Mouse (Mus musculus) cerebellum, postnatal 14 days (tissue): ENCODE results near the gene Maats1.
A peak's percentile ranks its signal among the peaks of the same experiment; 100 is the strongest.

Experiments
- DNase-seq, 2 experiments: peaks; one replicate each; pipeline ENCODE4 v3.0.0; 2021; ENCODE audit warnings: mixed read lengths in 2 of 2

Maats1 gene

DNA sequence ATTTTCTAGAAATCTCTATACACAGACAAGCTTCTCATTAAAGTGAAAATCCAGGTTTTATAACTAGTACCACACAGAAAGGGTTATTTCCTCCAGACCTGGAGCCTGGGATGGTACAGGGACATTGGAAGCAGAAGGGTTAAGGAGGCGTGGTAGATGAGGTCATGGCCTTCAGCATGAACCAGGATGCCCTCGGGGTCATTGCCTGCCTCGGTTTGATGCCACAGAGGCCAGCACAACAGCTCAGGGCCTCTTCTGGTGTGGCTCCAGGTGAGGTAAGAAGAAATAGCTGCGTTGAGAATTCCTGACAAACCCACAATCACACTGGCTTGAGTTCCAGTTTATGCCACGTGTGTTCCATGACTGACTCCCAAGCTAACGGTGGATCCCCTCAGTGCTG is 53.1 kb downstream of the Maats1 start:
- DNase-seq: no peak

DNA sequence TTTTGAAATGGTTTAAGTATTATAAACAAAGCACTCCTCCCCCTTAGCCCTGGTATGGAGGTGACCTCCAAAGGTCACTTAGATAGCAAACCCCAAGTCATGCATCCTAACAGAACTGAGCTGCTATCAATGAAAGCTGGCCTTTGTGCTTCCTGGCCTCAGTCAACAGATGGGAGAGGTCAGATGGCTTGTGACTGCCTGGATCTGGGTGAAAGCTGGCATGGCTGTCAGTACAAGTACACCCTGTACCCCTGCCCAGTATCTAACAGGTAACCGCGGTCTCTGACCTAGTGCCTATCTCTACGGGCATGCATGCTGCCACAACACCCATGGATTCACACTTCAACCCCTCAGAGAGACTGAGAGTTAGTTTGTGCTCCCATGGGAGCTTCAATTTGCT is 54.2 kb downstream of the Maats1 start:
- DNase-seq: no peak

DNA sequence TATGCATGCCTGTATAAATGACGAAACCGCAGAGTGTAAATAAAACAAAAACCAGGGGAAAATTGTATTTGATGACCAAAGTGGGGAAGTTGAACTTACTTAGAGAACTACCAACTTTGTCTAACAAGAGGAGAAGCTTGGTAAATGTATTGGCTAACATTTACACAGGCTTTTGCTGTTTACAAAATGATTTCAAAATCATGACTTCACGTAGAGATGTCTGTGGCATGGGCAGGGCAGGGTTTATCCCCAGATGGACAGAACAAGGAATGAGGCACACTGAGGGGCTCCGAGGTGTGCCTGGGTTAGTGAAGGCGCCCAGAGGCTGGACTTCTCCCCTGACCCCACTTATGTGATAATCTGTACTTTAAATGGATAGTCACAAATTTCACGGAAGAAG is 54.6 kb downstream of the Maats1 start:
- DNase-seq: no peak

DNA sequence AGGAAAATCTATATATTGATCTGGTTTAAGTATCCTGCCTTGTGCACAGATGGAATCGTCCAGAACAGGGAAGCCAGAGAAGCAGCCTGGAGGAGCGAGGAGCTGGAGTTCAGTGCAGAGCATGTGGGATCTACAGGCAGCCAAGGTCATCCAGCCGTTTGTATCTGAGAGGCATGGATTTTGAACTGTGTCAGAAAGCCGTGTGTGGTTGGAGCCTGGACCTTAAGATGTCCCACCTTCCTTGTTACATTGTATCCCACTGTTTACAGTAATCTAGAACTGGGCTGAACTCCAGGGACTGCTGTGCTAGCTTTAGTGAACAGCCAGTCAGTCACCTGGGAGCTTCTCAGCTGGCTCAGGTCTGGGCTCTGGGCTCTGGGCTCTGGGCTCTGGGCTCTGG is 55.4 kb downstream of the Maats1 start:
- no peak for DNase-seq

DNA sequence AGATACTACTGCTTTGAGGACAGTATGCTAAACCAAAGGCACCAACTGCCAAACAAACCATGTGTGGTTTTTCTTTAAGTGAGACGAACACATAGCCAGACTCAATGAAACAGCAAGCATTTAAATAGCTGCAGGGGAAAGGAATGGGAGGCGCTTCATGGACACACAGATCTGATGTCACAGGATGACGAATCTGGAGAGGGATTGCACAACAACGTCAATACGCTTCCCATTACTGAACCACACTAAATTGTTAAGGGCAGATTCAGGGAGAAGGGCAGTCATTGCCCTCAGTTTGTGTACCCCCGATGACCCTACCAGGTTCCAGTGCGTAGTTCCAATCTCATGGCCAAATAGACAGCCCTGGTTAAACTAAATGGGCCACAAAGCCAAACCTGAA is 56.1 kb downstream of the Maats1 start:
- DNase-seq: no peak

DNA sequence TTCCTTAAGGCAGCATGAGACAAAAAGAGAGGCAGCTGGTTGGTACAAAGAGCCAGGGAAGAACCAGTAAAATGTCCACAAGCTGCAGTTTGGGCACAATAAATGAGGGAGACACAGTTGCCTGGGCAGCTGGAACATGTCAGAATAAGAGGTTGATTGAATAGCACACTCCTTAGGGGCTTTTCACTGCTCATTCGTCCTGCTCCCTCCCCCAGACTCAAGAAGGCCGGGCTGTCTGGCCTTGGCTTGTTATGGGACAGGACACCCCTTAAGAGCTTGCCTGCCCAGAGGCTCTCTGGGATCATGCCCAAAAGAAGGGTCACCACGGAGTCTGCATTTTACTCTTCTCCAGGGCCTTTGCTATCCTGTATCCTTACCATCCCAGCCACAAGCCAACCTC is 58.6 kb downstream of the Maats1 start:
- no peak for DNase-seq

DNA sequence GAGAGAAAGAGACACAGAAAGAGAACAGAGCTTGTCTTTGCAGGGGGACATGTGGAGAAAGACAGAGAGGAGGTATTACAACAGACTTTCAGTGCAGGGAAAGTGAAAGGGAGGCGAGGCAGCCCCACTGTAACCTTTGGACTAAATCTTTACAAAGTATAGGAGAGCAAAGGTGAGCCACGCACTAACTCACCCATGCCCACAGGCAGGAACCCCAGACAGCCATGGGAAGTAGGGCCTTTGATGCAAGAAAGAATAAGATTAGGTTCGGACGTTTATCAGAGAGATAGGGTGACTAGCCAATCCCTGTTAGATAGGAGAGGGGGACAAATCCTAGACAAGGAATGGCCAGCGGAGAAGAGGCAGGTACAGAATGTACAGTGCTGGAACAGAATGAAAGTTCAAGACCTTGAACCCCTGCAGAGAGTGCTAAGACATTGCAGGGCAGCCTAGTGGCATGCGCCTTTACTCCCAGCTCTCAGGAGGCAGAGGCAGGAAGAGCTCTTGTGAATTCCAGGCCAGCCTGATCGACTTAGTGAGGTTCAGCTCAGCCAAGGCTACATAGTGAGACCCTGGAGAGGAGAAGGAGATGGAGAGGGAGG is 59.3 kb downstream of the Maats1 start:
- DNase-seq: no peak

DNA sequence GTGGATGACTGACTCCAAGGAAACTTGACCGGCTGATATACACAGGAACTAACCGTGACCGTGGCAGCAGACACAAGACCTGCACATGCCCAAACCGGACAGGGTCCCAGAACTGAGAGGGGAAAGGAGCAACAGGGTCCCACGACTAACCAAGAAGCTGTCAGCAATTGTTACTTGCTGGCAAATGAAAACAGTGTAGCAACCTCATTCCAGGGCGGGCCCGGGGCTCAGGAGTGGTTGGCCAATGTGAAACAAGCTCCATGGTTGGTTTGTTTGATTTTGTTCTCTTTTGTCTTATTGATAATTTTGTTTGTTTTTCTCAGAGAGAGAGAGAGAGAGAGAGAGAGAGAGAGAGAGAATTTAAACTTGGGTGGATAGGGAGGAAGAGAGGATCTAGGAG is 61.0 kb downstream of the Maats1 start:
- no peak for DNase-seq

DNA sequence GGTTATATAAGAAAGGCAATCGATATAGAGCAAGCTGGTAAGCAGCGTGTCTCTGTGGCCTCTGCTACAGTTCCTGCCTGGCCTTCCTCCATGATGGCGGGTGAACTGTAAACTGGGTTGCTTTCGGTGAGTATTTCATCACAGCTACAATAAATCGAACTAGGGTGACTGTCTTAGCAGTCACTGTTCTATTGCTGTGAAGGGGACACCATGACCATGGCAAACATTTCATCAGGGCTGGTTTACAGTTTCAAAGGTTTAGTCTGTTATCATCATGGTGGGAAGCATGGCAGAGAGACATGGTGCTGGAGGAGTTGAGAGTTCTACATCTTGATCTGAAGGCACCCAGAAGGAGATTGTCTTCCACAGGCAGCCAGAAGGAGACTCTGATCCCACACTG is 62.1 kb downstream of the Maats1 start:
- no peak for DNase-seq

DNA sequence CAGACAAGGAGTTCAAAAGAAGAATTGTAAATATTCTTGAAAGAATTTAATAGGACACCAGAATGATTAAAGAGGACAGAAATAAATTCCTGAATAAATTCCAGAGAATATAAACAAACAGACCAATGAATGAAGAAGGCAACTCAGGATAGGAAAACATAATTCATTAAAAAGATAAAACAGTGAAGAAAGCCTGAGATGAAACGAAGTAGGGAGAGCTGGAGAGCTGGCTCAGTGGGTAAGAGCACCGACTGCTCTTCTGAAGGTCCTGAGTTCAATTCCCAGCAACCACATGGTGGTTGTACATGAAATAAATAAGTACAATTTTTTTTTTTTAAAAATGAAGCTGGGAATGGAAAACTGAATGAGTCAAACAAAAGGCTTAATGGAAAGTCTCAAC is 67.2 kb downstream of the Maats1 start:
- DNase-seq: no peak

DNA sequence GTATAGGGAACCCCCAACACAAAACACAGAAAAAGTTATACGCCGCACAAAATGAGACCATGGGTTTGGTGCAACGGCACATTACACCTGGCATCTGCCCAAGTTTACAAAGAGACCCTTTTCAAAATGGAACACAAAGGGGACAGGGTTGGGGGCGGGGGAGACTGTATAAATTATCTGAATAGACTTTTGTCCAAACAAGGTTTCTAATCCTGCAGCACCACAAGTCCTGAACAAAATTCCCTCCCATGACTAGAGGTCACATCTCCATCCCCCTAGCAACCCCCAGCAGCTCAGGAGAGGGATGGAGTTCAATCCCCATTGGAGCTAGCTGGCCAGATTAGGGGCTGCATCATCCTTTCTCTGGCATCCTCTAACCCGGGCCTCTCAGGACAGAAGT is 69.5 kb downstream of the Maats1 start:
- DNase-seq: no peak

DNA sequence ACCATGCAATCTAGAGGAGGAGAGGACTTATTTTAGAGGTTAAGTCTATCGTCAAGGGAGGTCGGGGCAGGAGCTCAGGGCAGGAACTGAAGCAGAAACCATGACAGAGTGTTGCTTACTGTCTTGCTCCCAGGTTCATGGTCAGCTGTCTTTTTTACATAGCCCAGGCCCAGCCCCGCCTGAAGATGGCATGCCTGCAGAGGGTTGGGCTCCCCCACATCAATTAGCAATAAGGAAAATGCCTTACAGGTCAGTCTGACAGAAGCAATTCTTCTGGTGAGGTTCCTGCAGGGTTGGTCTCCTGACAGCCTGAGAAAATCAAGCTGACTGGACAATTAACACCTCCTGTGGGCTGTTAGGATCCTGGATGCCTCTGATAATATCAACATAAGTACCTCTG is 70.3 kb downstream of the Maats1 start:
- DNase-seq: no peak

DNA sequence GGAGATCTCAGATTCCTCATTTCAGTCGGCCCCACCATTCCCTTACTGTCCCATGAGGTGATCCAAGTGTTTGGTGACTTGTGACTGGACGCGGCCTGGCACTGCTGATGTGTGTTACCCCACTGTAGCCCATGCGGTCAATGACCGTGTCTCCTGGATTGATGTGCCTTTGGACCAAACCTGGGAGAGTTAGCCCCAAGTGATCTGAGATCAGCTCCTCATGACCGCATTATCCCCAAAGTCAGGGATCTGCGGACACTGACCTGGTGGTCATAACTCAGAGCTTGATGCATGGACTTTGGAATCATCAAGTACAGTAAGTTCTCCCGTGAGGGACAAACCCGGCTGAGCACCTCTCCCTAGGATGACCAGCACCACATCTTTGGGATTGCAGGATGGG is 86.0 kb downstream of the Maats1 start:
- DNase-seq: no peak

DNA sequence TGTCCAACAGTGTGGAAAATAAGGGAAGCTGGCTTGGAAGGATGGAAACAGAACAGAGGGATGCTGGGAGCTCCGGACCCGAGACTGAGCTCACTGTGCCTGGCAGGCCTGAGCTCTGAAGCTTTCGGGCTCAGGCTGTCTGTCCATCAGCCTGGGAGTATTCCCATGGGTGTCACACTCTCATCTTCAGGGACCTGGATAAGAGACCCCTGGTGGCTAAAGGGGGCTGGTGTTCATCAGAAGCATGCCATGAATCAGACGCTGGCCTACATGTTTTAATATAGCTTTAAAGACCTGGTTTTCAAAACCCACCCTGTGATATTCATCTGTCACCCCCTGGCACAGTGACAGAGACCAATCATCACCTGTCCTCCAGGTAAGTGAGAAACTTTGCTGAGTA is 86.8 kb downstream of the Maats1 start:
- no peak for DNase-seq

DNA sequence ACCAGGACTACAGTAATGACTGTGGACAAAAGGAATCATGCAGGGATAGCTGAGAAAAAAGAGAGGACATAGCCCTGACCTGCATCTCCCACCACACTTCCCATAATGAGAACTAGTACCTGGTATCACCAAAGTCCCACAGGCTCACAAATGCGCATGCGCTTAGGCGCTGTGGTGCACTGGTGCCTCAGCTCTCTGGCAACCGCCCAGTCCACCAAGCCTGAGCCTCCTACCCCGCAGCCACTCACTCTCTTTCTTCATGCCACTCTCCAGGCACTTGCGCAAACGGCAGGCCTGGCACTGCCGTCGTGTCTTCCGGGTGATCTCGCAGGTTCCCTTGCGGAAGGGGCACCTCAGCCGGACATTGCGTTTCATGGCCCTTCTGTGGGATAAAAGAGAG is 87.9 kb downstream of the Maats1 start:
- DNase-seq: peak in 1 of 2 experiments; percentile 26

DNA sequence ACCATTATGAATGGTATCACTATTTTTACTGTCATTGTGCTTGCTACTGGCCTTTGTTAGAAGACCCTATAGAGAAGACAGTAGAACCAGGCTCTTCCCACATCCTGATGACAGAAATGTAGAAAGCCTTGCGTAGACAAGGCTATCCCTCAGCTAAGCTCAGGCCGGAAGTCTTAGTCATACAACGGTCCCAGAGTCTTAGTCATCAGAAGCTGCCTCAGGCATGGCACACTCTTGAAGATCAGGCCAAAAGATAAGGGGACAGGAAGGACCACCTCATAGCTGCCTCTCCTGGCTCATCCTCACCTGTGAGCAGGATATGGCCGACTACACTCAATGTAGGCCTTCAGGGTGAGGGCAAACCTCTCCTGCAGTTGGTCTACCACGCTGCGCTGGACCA is 91.5 kb downstream of the Maats1 start:
- DNase-seq: no peak

DNA sequence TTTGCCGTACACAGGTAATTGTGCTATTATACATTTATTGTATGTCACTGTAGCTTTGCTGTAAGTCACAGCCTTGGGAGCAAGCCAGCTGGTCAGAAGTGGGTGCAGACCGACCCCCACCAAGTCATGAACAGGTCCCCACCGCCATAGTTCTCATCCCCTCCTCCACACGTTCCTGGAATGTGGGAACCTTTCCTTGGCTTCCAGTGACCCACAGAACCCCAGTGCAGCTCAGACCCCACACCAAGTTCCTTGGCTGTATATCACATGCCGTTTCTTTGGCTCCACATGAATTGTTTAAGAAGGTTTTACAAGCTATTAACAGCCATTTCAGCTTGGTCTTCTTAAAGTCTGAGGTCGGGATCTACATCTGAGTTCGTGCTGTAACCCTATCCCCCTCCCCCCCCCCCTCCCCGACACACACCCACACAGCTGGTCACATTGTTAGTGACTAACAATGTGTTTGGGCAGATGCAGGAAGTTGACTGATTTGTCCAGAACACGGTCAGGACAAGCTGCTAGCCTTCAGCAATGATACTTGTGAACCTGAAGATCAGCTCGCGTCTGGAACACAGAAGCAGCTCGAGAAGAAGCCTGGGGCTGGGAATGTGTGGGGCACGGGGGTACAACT is 93.5 kb downstream of the Maats1 start:
- no peak for DNase-seq
